Mouse (Mus musculus) frontal cortex, postnatal 25 days (tissue): ENCODE measurements around the gene Pnkd.
"Not testable (repeated sequence)": the region's sequence is repeated elsewhere in the genome, so short reads cannot be mapped to it uniquely, and the experiment has no call there.

Experiments
- DNase-seq, 2 experiments: peaks; one replicate each; pipeline ENCODE4 v3.0.0; 2022; ENCODE audit warnings: low spot score in 2 of 2

Pnkd gene

GRCm38 (mm10) chr1:74278538-74278937 lies 6.2 kb upstream of the Pnkd start, which contains the start of gene Gpbar1:
Gene Gpbar1, plus strand, starts transcription at chr1:74278550.
- no peak for DNase-seq

GRCm38 (mm10) chr1:74278988-74279387 lies 5.7 kb upstream of the Pnkd start:
- DNase-seq = no peak

- DNase-seq = no peak
Measured at GRCm38 (mm10) chr1:74280591-74281325, 4.0 kb upstream of the Pnkd start.

- DNase-seq = no peak
Measured at GRCm38 (mm10) chr1:74281372-74281771, 3.4 kb upstream of the Pnkd start.

GRCm38 (mm10) chr1:74281886-74282285 lies 2.8 kb upstream of the Pnkd start:
- no peak for DNase-seq

- DNase-seq = no peak
Measured at GRCm38 (mm10) chr1:74282896-74283625, 1.7 kb upstream of the Pnkd start.

GRCm38 (mm10) chr1:74283686-74284463 lies 855 bp upstream of the Pnkd start:
- DNase-seq = no peak

GRCm38 (mm10) chr1:74285212-74286010 lies 681 bp downstream of the Pnkd start:
- DNase-seq = no peak

- DNase-seq = not testable (repeated sequence)
Measured at GRCm38 (mm10) chr1:74286869-74287607, 2.3 kb downstream of the Pnkd start.

GRCm38 (mm10) chr1:74288327-74288726 lies 3.6 kb downstream of the Pnkd start:
- DNase-seq = no peak

GRCm38 (mm10) chr1:74289248-74289647 lies 4.5 kb downstream of the Pnkd start:
- DNase-seq = no peak

GRCm38 (mm10) chr1:74289740-74290139 lies 5.0 kb downstream of the Pnkd start:
- no peak for DNase-seq

- no peak for DNase-seq
Measured at GRCm38 (mm10) chr1:74290141-74290540, 5.4 kb downstream of the Pnkd start.

GRCm38 (mm10) chr1:74292331-74293020 lies 7.7 kb downstream of the Pnkd start:
- no peak for DNase-seq

- DNase-seq = no peak
Measured at GRCm38 (mm10) chr1:74293306-74293960, 8.7 kb downstream of the Pnkd start.

- no peak for DNase-seq
Measured at GRCm38 (mm10) chr1:74294090-74294643, 9.4 kb downstream of the Pnkd start.

- no peak for DNase-seq
Measured at GRCm38 (mm10) chr1:74294733-74295455, 10.2 kb downstream of the Pnkd start.

- peak; percentile 50 to 54 for DNase-seq
Measured at GRCm38 (mm10) chr1:74295456-74296171, 10.9 kb downstream of the Pnkd start.
